Mouse (Mus musculus): ENCODE measurements at regions not wholly inside any gene's neighbourhood (a gene's known extent, or its start where the extent isn't known, plus 50 kb on each side); places are given as distances from the start of the nearest gene placed in this dataset.

DNA sequence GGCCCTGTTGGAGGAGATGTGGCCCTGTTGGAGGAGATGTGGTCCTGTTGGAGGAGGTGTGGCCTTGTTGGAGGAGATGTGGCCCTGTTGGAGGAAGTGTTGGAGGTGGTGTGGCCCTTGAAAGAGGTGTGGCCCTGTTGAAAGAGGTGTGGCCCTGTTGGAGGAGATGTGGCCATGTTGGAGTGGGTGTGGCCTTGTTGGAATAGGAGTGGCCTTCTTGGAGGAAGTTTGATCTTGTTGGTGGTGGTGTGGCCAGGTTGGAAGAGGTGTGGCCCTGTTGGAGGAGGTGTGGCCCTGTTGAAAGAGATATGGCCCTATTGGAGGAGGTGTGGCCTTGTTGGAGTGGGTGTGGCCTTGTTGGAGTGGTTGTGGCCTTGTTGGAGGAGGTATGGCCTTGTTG is 220.3 kb downstream of the Cryba4 start:
- Histone ChIP-seq H3K9me3 (replicated peaks) (no peaks in the 10 kb centered on the region), H3K4me3 (no peak overlapping the region), H3K27me3 (ENCODE audit: low read depth, poor library complexity, severe bottlenecking) (peaks cover 91% of the 10 kb centered on the region), H3K4me1 (peaks cover 24% of the 10 kb centered on the region), H3K36me3 (no peaks in the 10 kb centered on the region), H3K27ac (no peak overlapping the region)
- DNase-seq (ENCODE audit: low spot score), result no peak

DNA sequence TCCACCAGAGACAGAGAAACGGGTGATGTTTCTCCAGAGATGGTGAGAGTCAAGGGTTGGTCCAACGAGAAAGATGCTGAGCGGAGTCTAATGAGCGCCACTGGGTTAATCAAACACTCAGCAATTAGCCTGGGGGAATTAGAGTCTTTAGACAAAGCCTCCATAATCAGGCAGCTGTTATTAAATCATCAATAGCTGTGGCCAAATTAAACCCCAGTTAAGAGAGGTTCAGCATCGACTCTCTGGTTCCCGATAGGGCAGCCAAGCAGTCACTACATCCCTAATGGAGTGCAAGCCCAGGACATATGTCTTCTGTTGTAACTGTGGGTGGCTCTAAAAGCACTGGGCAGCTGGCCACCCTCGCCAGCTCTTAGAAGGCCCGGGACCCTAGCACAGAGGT is 216.9 kb downstream of the Cryba4 start:
- Histone ChIP-seq H3K27me3 (ENCODE audit: low read depth, poor library complexity, severe bottlenecking) (peaks cover 81% of the 10 kb centered on the region), H3K9me3 (replicated peaks) (no peaks in the 10 kb centered on the region), H3K4me1 (peaks cover 21% of the 10 kb centered on the region), H3K36me3 (no peaks in the 10 kb centered on the region), H3K4me3 (no peak overlapping the region), H3K27ac (no peak overlapping the region)
- WGBS, result 74% methylated on average over 8 of the region's 8 CpGs
- no peak for DNase-seq (ENCODE audit: low spot score)

DNA sequence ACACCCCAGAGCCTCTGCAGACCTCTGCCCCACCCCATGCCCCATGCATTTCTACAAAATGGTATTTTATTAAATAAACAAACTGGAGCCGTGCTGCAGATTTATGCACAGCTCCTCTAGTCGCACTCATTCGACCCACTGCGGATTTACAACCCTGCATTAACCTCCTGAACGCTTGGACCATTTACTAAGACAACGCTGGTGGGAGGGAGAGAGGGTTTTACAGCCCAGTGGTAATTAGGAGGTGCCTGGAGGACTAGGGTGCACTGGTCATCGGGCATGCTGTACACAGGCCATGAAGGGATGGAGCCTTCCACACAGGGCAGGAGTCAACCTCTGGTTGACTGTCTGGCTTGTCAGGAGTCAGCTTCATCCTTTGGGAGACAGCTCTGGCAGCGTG is 215.2 kb downstream of the Cryba4 start:
- WGBS, result 32% methylated on average over 8 of the region's 8 CpGs
- DNase-seq (ENCODE audit: low spot score), result no peak
- no peaks in the 10 kb centered on the region for H3K36me3 ChIP-seq
- H3K27ac ChIP-seq, result no peak overlapping the region
- H3K9me3 ChIP-seq (replicated peaks), result no peaks in the 10 kb centered on the region
- H3K27me3 ChIP-seq (ENCODE audit: low read depth, poor library complexity, severe bottlenecking), result peaks cover 82% of the 10 kb centered on the region
- H3K4me1 ChIP-seq, result peaks cover 21% of the 10 kb centered on the region
- no peak overlapping the region for H3K4me3 ChIP-seq

DNA sequence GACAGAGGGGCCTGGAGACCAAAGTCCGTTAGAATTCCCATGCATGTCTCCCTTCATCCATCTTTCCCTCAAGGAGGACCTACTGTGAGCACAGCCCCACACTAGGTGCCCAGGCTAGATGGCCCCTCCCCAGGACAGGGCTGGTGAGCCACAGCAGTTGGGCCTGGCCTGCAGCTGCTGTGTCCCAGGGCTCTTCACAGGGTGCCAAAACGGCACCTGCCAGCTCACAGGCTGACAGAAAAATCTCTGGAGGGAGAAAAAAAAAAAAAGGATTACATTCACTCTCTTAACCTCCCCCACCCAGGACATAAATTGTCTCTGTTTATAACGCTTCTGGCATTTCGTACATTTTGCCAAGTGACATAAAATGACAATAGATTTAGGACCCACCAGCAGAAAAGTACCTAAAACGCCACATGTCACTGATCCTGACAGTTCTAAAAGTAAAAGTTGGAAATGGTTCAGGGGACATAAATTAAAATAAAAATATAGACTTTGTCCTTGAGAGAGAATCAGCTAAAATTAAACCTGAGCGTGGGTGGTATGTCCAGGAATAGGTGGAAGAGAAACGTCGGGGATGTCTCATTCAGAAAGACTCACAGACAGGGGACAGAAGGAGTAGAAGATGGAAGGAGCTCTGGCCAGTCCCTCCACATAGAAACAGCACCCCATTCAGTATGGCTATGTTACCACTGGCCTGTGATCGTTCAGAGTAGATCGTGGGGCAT is 212.5 kb downstream of the Cryba4 start:
- H3K36me3 ChIP-seq, result no peaks in the 10 kb centered on the region
- no peak overlapping the region for H3K4me3 ChIP-seq
- H3K27ac ChIP-seq, result no peak overlapping the region
- H3K4me1 ChIP-seq, result peaks cover 21% of the 10 kb centered on the region
- H3K9me3 ChIP-seq (replicated peaks), result no peaks in the 10 kb centered on the region
- DNase-seq (ENCODE audit: low spot score), result no peak
- WGBS, result 76% methylated on average over 10 of the region's 10 CpGs
- H3K27me3 ChIP-seq (ENCODE audit: low read depth, poor library complexity, severe bottlenecking), result peaks cover 67% of the 10 kb centered on the region

DNA sequence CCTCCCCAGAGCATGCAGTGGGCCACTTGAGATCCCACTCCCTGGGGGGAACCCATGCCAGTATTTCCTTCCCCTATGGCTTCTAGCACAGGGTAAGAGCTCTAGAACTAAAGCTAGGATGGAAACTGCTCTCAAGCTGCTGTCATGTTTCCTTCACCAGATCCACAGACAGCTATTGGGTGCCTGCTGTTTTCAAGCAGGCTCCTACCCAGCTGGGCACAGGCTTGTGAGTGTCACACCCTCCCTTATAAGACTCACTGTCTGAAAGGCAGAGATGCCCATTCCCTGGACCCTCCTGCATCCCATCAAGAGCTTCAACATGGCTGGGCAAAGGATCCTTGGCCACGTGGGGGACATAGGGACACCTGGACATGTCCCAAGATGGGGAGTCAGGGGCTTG is 211.6 kb downstream of the Cryba4 start:
- peaks cover 62% of the 10 kb centered on the region for H3K27me3 ChIP-seq (ENCODE audit: low read depth, poor library complexity, severe bottlenecking)
- 43% methylated on average over 1 of the region's 1 CpGs for WGBS
- no peak overlapping the region for H3K4me3 ChIP-seq
- H3K36me3 ChIP-seq, result no peaks in the 10 kb centered on the region
- H3K4me1 ChIP-seq, result peaks cover 18% of the 10 kb centered on the region
- no peaks in the 10 kb centered on the region for H3K9me3 ChIP-seq (replicated peaks)
- no peak overlapping the region for H3K27ac ChIP-seq
- DNase-seq (ENCODE audit: low spot score), result no peak

DNA sequence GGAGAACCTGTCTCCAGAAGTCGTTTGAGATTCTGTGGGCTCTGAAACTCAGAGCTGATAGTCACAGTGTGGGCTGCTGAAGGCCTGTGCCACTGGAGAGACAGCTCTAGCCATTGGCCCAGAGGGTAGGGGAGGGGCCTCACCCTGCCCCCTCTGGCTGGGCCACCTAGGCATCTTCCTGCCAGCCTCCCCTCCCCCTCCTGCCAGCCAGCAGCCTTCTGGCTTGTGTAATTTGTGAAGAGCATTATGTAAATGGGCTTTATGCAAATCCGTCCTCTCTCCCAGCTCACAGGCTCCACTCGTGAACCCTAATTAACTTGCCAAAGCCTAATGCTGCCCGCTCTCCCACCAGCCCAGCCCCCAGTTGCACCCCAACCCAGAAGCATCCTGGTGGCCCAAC is 211.0 kb downstream of the Cryba4 start:
- H3K9me3 ChIP-seq (replicated peaks), result no peaks in the 10 kb centered on the region
- no peak overlapping the region for H3K4me3 ChIP-seq
- H3K4me1 ChIP-seq, result peaks cover 12% of the 10 kb centered on the region
- peaks cover 62% of the 10 kb centered on the region for H3K27me3 ChIP-seq (ENCODE audit: low read depth, poor library complexity, severe bottlenecking)
- DNase-seq (ENCODE audit: low spot score), result no peak
- no peak overlapping the region for H3K27ac ChIP-seq
- 33% methylated on average over 4 of the region's 4 CpGs for WGBS
- H3K36me3 ChIP-seq, result no peaks in the 10 kb centered on the region

- Histone ChIP-seq H3K9me3 (replicated peaks) (no peaks in the 10 kb centered on the region), H3K4me1 (peaks cover 3% of the 10 kb centered on the region), H3K27ac (no peak overlapping the region), H3K4me3 (no peak overlapping the region), H3K27me3 (ENCODE audit: low read depth, poor library complexity, severe bottlenecking) (peaks cover 62% of the 10 kb centered on the region), H3K36me3 (no peaks in the 10 kb centered on the region)
- DNase-seq (ENCODE audit: low spot score), result no peak
- 90% methylated on average over 11 of the region's 11 CpGs for WGBS
Measured at GRCm38 (mm10) chr5:112042236-112042635, 210.1 kb downstream of the Cryba4 start.

GRCm38 (mm10) chr5:112050046-112050782 is 202.1 kb downstream of the Cryba4 start:
- Histone ChIP-seq H3K27ac (no peak overlapping the region), H3K27me3 (ENCODE audit: low read depth, poor library complexity, severe bottlenecking) (peaks cover 92% of the 10 kb centered on the region), H3K4me3 (no peak overlapping the region), H3K4me1 (no peaks in the 10 kb centered on the region), H3K9me3 (replicated peaks) (no peaks in the 10 kb centered on the region), H3K36me3 (no peaks in the 10 kb centered on the region)
- WGBS, result 27% methylated on average over 16 of the region's 16 CpGs
- no peak for DNase-seq (ENCODE audit: low spot score)

DNA sequence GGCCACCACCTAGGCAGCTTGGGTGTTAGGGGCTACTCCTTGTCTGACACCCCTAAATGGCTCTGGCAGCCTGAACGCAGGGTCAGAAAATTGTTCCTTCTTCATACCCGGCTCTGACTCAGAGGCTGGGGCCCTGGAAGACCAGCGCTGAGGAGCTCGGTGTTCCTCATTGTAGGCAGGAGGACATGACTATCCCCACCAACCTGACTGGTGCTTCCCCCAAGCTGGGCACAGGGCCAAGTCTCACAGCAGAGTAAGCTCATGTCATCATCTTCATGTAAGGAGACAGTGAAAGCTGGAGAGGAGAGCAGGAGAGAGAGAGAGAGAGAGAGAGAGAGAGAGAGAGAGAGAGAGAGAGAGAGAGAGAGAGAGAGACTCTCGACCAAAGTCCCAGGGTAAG is 201.4 kb downstream of the Cryba4 start:
- H3K27me3 ChIP-seq (ENCODE audit: low read depth, poor library complexity, severe bottlenecking), result peaks cover 93% of the 10 kb centered on the region
- H3K36me3 ChIP-seq, result no peaks in the 10 kb centered on the region
- H3K9me3 ChIP-seq (replicated peaks), result no peaks in the 10 kb centered on the region
- no peak overlapping the region for H3K27ac ChIP-seq
- H3K4me3 ChIP-seq, result no peak overlapping the region
- H3K4me1 ChIP-seq, result no peaks in the 10 kb centered on the region
- no peak for DNase-seq (ENCODE audit: low spot score)
- WGBS, result 50% methylated on average over 5 of the region's 5 CpGs

DNA sequence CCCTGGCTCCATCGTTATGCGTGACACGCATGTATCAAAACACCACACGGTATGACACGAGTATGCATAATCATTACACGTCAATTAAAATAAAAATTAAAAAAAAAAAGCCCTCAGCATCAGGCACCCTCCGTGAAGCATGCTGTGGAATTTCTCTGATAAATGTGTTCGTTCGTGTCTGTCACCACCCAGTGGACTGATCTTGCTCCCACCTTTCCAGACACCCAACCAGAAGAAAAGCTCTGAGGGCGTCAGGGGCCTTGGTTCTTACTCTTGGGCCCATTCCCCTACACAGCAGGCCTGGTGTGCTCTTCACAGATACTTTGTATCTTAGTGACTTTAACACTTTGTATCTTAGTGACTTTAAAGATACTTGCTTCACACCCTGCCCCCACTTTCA is 200.5 kb downstream of the Cryba4 start:
- H3K4me3 ChIP-seq, result no peak overlapping the region
- H3K36me3 ChIP-seq, result no peaks in the 10 kb centered on the region
- H3K4me1 ChIP-seq, result no peaks in the 10 kb centered on the region
- H3K27me3 ChIP-seq (ENCODE audit: low read depth, poor library complexity, severe bottlenecking), result peaks cover 93% of the 10 kb centered on the region
- DNase-seq (ENCODE audit: low spot score), result no peak
- no peaks in the 10 kb centered on the region for H3K9me3 ChIP-seq (replicated peaks)
- WGBS, result 83% methylated on average over 10 of the region's 10 CpGs
- no peak overlapping the region for H3K27ac ChIP-seq

GRCm38 (mm10) chr5:112053600-112054155 is 198.6 kb downstream of the Cryba4 start:
- no peaks in the 10 kb centered on the region for H3K9me3 ChIP-seq (replicated peaks)
- no peaks in the 10 kb centered on the region for H3K4me1 ChIP-seq
- no peak overlapping the region for H3K4me3 ChIP-seq
- H3K36me3 ChIP-seq, result no peaks in the 10 kb centered on the region
- H3K27me3 ChIP-seq (ENCODE audit: low read depth, poor library complexity, severe bottlenecking), result peaks cover 77% of the 10 kb centered on the region
- 83% methylated on average over 5 of the region's 5 CpGs for WGBS
- DNase-seq (ENCODE audit: low spot score), result no peak
- H3K27ac ChIP-seq, result no peak overlapping the region

DNA sequence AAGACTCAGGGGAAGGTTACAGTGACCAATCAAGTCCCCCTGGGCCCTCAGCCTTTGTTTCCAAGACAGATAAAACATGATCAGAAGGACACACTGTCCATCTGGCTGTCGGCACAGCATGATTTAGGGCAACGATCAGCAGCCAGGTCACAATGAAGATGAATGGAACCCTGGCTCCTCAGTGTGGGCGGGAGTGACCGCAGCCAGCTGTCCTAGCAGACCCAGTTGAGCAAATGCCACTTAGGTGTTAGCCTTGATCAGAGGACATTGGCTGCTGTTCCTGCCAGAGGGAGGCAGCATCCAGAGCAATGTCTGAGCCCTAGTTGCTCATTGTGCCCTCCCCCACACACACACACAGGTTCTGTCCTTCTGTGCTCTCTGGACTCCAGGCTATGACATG is 197.3 kb downstream of the Cryba4 start:
- H3K27ac ChIP-seq, result no peak overlapping the region
- 33% methylated on average over 4 of the region's 4 CpGs for WGBS
- peaks cover 63% of the 10 kb centered on the region for H3K27me3 ChIP-seq (ENCODE audit: low read depth, poor library complexity, severe bottlenecking)
- H3K4me3 ChIP-seq, result no peak overlapping the region
- no peaks in the 10 kb centered on the region for H3K36me3 ChIP-seq
- H3K9me3 ChIP-seq (replicated peaks), result no peaks in the 10 kb centered on the region
- no peak for DNase-seq (ENCODE audit: low spot score)
- H3K4me1 ChIP-seq, result no peaks in the 10 kb centered on the region

DNA sequence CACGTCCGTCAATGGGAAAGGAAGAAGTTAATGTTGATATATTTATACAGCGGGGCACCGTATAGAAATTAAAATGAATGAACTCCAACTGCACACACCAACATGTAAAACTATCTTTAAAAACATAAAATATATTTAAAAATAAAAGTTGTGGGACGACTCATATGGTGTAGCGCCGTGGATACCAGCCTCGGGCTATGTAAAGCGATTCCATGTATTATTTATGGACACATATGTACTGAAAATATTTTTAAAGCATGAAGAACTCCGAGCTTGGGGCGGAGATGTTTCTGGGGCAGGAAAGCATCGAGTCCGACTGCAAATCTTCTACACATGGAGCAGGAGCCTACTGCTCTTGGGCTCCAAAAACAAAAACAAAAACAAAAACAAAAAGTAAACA is 182.4 kb downstream of the Cryba4 start:
- no peaks in the 10 kb centered on the region for H3K36me3 ChIP-seq
- 92% methylated on average over 13 of the region's 13 CpGs for WGBS
- no peaks in the 10 kb centered on the region for H3K9me3 ChIP-seq (replicated peaks)
- H3K27me3 ChIP-seq (ENCODE audit: low read depth, poor library complexity, severe bottlenecking), result no peaks in the 10 kb centered on the region
- H3K27ac ChIP-seq, result no peak overlapping the region
- DNase-seq (ENCODE audit: low spot score), result no peak
- no peak overlapping the region for H3K4me3 ChIP-seq
- H3K4me1 ChIP-seq, result no peaks in the 10 kb centered on the region
